Mouse (Mus musculus) C2C12 (cell line): ENCODE results near the gene Tmem178b.

Experiments
- CEBPB ChIP-seq: IDR thresholded peaks from one replicate; pipeline ENCODE4 v1.6.1; 2011; ENCODE audit warnings: low read depth, mild to moderate bottlenecking, control low read depth, moderate library complexity
- CTCF ChIP-seq: IDR thresholded peaks from one replicate; pipeline ENCODE4 v1.5.1; 2011; ENCODE audit not compliant: control insufficient read depth, insufficient read depth, insufficient read length
- MAX ChIP-seq: IDR thresholded peaks from one replicate; pipeline ENCODE4 v1.6.1; 2011; ENCODE audit warnings: mild to moderate bottlenecking, control low read depth
- MYOD1 ChIP-seq: IDR thresholded peaks from one replicate; pipeline ENCODE4 v1.6.1; 2011; ENCODE audit warnings: low read depth; ENCODE audit not compliant: control insufficient read depth, insufficient read length

GRCm38 (mm10) chr6:40217154-40217553 is 344.1 kb downstream of the Tmem178b start:
- TF ChIP-seq CTCF (no peak), CEBPB (no peak), MAX (no peak), MYOD1 (no peak)
